9 mouse cellular contexts compared by ENCODE assay signal in the genomic region with DNA sequence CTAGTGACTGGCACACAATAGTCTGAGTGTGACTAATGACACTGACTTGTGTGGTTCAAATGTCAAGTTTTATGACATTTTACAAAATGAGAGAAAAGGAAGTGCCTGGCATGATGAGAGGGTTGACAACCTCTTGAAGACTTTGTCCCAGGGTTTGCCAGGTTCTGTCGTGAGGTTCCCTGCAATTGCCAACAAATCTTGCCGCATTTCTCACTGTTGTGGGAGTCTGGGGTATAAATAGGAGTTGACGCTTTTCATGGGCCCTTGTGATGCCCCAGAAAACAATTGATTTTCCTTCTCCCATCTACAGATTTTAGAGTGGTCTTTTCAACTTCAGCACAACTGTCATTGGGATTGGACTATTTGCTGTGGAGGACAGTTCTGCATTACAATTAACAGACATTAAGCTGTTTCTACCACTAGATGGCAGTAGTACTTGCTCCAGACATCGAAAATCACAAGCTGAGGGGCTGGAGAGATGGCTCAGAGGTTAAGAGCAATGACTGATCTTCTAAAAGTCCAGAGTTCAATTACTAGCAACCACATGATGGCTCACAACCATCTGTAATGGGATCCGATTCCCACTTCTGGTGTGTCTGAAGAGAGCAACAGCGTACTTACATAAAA. TPM values are rescaled to one million over a fixed set of nuclear protein-coding genes. Genes with fewer than 3 reads are reported as not detected.
DNase-seq lines count a peak whose midpoint lies in the region; ATAC-seq lines count a peak whose summit lies in the region.
"Had no signal": no experiment of that assay in that cellular context is flagged by ENCODE, and none has a peak within 500 bp of the region (broad histone marks: within the 10 kb centered on the region; RNA-seq: fewer than 3 reads in every experiment).

No protein-coding gene starts in this region.

- H3K9me3 ChIP-seq in forebrain, embryonic 13.5 days (replicated peaks): no peaks in the 10 kb centered on the region
- no peaks in the 10 kb centered on the region for H3K9me3 ChIP-seq in forebrain, embryonic 12.5 days
- no peaks in the 10 kb centered on the region for H3K9me3 ChIP-seq in neural tube, embryonic 15.5 days (replicated peaks)
- H3K9me3 ChIP-seq in intestine, embryonic 14.5 days (ENCODE audit: control insufficient read depth, low read length): no peaks in the 10 kb centered on the region
- H3K9me3 ChIP-seq: limb, embryonic 12.5 days had no signal

- peaks cover 4% of the 10 kb centered on the region for H3K4me1 ChIP-seq in forebrain, embryonic 13.5 days
- H3K4me1 ChIP-seq in forebrain, embryonic 12.5 days: no peaks in the 10 kb centered on the region
- peaks cover 3% of the 10 kb centered on the region; the same call in 1 of the 2 replicates for H3K4me1 ChIP-seq in neural tube, embryonic 15.5 days
- no peaks in the 10 kb centered on the region; the same call in 1 of the 2 replicates for H3K4me1 ChIP-seq in intestine, embryonic 14.5 days (replicated peaks; ENCODE audit: control insufficient read depth, insufficient read depth, low read length)

- H3K27me3 ChIP-seq in forebrain, embryonic 13.5 days: no peaks in the 10 kb centered on the region
- peaks cover 10% of the 10 kb centered on the region; the same call in 1 of the 2 replicates for H3K27me3 ChIP-seq in forebrain, embryonic 12.5 days
- peaks cover 5% of the 10 kb centered on the region; the same call in 1 of the 2 replicates for H3K27me3 ChIP-seq in neural tube, embryonic 15.5 days (replicated peaks)
- H3K27me3 ChIP-seq in intestine, embryonic 14.5 days (replicated peaks; ENCODE audit: control insufficient read depth, insufficient read depth, low read length): no peaks in the 10 kb centered on the region
- H3K27me3 ChIP-seq: limb, embryonic 12.5 days had no signal

- ATAC-seq in forebrain, embryonic 13.5 days: 0 out of 2 replicates have a peak, but pooled peaks have one; percentile 15
- ATAC-seq in forebrain, embryonic 12.5 days (ENCODE audit: low FRiP score): no peak
- no peak for ATAC-seq in neural tube, embryonic 15.5 days (ENCODE audit: low FRiP score)
- no peak for ATAC-seq in intestine, embryonic 14.5 days (replicated peaks; ENCODE audit: low FRiP score, low TSS enrichment, low read depth)
- ATAC-seq in megakaryocyte-erythroid progenitor cell, adult 5-6 weeks (replicated peaks; ENCODE audit: low FRiP score, low TSS enrichment, poor library complexity, severe bottlenecking): 0 out of 2 replicates have a peak, but pooled peaks have one; percentile 45

- H3K4me2 ChIP-seq in forebrain, embryonic 13.5 days: no peak overlapping the region
- no peak overlapping the region for H3K4me2 ChIP-seq in forebrain, embryonic 12.5 days
- no peak overlapping the region for H3K4me2 ChIP-seq in neural tube, embryonic 15.5 days
- no peak overlapping the region for H3K4me2 ChIP-seq in intestine, embryonic 14.5 days (ENCODE audit: low read length)
- H3K4me2 ChIP-seq: limb, embryonic 12.5 days had no signal

- no peak overlapping the region for H3K4me3 ChIP-seq in forebrain, embryonic 13.5 days
- no peak overlapping the region for H3K4me3 ChIP-seq in forebrain, embryonic 12.5 days (replicated peaks)
- no peak overlapping the region for H3K4me3 ChIP-seq in neural tube, embryonic 15.5 days (replicated peaks)
- no peak overlapping the region for H3K4me3 ChIP-seq in intestine, embryonic 14.5 days (ENCODE audit: low read depth, low read length)
- H3K4me3 ChIP-seq: limb, embryonic 12.5 days had no signal

- H3K27ac ChIP-seq in forebrain, embryonic 13.5 days: no peak overlapping the region
- H3K27ac ChIP-seq in forebrain, embryonic 12.5 days: no peak overlapping the region
- H3K27ac ChIP-seq in neural tube, embryonic 15.5 days (replicated peaks): no peak overlapping the region
- H3K27ac ChIP-seq in intestine, embryonic 14.5 days (ENCODE audit: low read depth): no peak overlapping the region
- H3K27ac ChIP-seq: limb, embryonic 12.5 days had no signal

- WGBS in forebrain, embryonic 13.5 days: 40% methylated on average over 6 of the region's 6 CpGs
- 34% methylated on average over 6 of the region's 6 CpGs for WGBS in forebrain, embryonic 12.5 days
- WGBS in neural tube, embryonic 15.5 days: 38% methylated on average over 6 of the region's 6 CpGs
- 35% methylated on average over 6 of the region's 6 CpGs for WGBS in intestine, embryonic 14.5 days

- peak; percentile 26 for DNase-seq in neural tube, embryonic 10.5 days (ENCODE audit: extremely low spot score, low spot score)
- DNase-seq in cerebellum, adult 8-10 months: peak; percentile 32
- DNase-seq in intestine, embryonic 14.5 days (ENCODE audit: low spot score): peak; percentile 52
- no peak for DNase-seq in spleen, adult 12 weeks (ENCODE audit: low spot score)

- H3K9ac ChIP-seq in forebrain, embryonic 13.5 days: no peak overlapping the region
- H3K9ac ChIP-seq in forebrain, embryonic 12.5 days: no peak overlapping the region
- H3K9ac ChIP-seq in neural tube, embryonic 15.5 days (replicated peaks): no peak overlapping the region
- no peak overlapping the region for H3K9ac ChIP-seq in intestine, embryonic 14.5 days (ENCODE audit: low read length)
- H3K9ac ChIP-seq: limb, embryonic 12.5 days had no signal

- no peaks in the 10 kb centered on the region for H3K36me3 ChIP-seq in forebrain, embryonic 13.5 days (ENCODE audit: poor library complexity, severe bottlenecking)
- H3K36me3 ChIP-seq in forebrain, embryonic 12.5 days (replicated peaks): no peaks in the 10 kb centered on the region
- no peaks in the 10 kb centered on the region for H3K36me3 ChIP-seq in neural tube, embryonic 15.5 days
- H3K36me3 ChIP-seq in intestine, embryonic 14.5 days (ENCODE audit: control insufficient read depth, insufficient read depth, low read length): no peaks in the 10 kb centered on the region
- H3K36me3 ChIP-seq: limb, embryonic 12.5 days had no signal

RNA-seq across cellular contexts. Expression of gene Zc3h8, which starts 4.2 kb away (rescaled TPM):
- 9.3 and 10.3 TPM in 2 replicates for polyA plus RNA-seq in forebrain, embryonic 13.5 days (2015; fragmentation: Nextera tagmentation; extraction: Ambion mirVana)
- 8.7 and 10.5 TPM in 2 replicates for polyA plus RNA-seq in forebrain, embryonic 12.5 days (2016; fragmentation: Nextera tagmentation; extraction: Ambion mirVana)
- 11.5 and 12.6 TPM in 2 replicates for polyA plus RNA-seq in neural tube, embryonic 15.5 days (2015; fragmentation: Nextera tagmentation; extraction: Ambion mirVana)
- 10.2 and 11.5 TPM in 2 replicates for polyA plus RNA-seq in intestine, embryonic 14.5 days (2014; fragmentation: Nextera tagmentation; extraction: Ambion mirVana)
- 9.4 and 27.9 TPM in 2 replicates for total RNA-seq in megakaryocyte-erythroid progenitor cell, adult 5-6 weeks (2014; fragmentation: Nextera tagmentation)
- total RNA-seq in megakaryocyte-erythroid progenitor cell, adult 5-6 weeks (2017): 16.2 TPM in 2 replicates

RNA-seq across cellular contexts. Expression of gene Zc3h6, which starts 19.1 kb away (rescaled TPM):
- 3.7 and 4.4 TPM in 2 replicates for polyA plus RNA-seq in forebrain, embryonic 13.5 days (2015; fragmentation: Nextera tagmentation; extraction: Ambion mirVana)
- 4.0 and 4.5 TPM in 2 replicates for polyA plus RNA-seq in forebrain, embryonic 12.5 days (2016; fragmentation: Nextera tagmentation; extraction: Ambion mirVana)
- 2.7 and 3.7 TPM in 2 replicates for polyA plus RNA-seq in neural tube, embryonic 15.5 days (2015; fragmentation: Nextera tagmentation; extraction: Ambion mirVana)
- 1.7 and 1.9 TPM in 2 replicates for polyA plus RNA-seq in intestine, embryonic 14.5 days (2014; fragmentation: Nextera tagmentation; extraction: Ambion mirVana)
- total RNA-seq in megakaryocyte-erythroid progenitor cell, adult 5-6 weeks (2014; fragmentation: Nextera tagmentation): 5.5 and 8.7 TPM in 2 replicates
- total RNA-seq in megakaryocyte-erythroid progenitor cell, adult 5-6 weeks (2017): 3.3 and 6.2 TPM in 2 replicates

RNA-seq across cellular contexts. Expression of gene Gm10762, which starts 19.4 kb away (rescaled TPM):
- polyA plus RNA-seq in forebrain, embryonic 13.5 days (2015; fragmentation: Nextera tagmentation; extraction: Ambion mirVana): 24.1 and 24.8 TPM in 2 replicates
- 29.1 and 30.7 TPM in 2 replicates for polyA plus RNA-seq in forebrain, embryonic 12.5 days (2016; fragmentation: Nextera tagmentation; extraction: Ambion mirVana)
- 16.8 and 18.9 TPM in 2 replicates for polyA plus RNA-seq in neural tube, embryonic 15.5 days (2015; fragmentation: Nextera tagmentation; extraction: Ambion mirVana)
- polyA plus RNA-seq in intestine, embryonic 14.5 days (2014; fragmentation: Nextera tagmentation; extraction: Ambion mirVana): 13.5 and 14.9 TPM in 2 replicates
- total RNA-seq in megakaryocyte-erythroid progenitor cell, adult 5-6 weeks (2014; fragmentation: Nextera tagmentation): 7.5 and 7.6 TPM in 2 replicates
- total RNA-seq in megakaryocyte-erythroid progenitor cell, adult 5-6 weeks (2017): 1.2 and 11.3 TPM in 2 replicates

Comparison
In these comparisons a context has a peak if more than half of its experiments do, and no peak if none do; other contexts are left out.
1. ATAC-seq: peak in forebrain, embryonic 13.5 days (single experiment) and megakaryocyte-erythroid progenitor cell, adult 5-6 weeks (single experiment); none in forebrain, embryonic 12.5 days (single experiment), neural tube, embryonic 15.5 days (single experiment) and intestine, embryonic 14.5 days (single experiment).